10 mouse cellular contexts compared by ENCODE assay signal in genomic region chr16:24910834-24911233, GRCm38 (mm10).
A peak's percentile ranks its signal among the peaks of the same experiment; 100 is the strongest.
DNase-seq lines count a peak whose midpoint lies in the region; ATAC-seq and TF ChIP-seq lines count a peak whose summit lies in the region.
"Had no signal": no experiment of that assay in that cellular context is flagged by ENCODE, and none has a peak within 500 bp of the region (broad histone marks: within the 10 kb centered on the region; RNA-seq: fewer than 3 reads in every experiment).

No protein-coding gene starts in this region.

- no peak overlapping the region for H3K9ac ChIP-seq in embryonic facial prominence, embryonic 11.5 days (replicated peaks; ENCODE audit: low read length)
- H3K9ac ChIP-seq in liver, embryonic 14.5 days (replicated peaks) = no peak overlapping the region
- no peak overlapping the region for H3K9ac ChIP-seq in liver, embryonic 11.5 days (ENCODE audit: low read depth, low read length)
- H3K9ac ChIP-seq: midbrain, embryonic 13.5 days had no signal

- H3K4me2 ChIP-seq in embryonic facial prominence, embryonic 11.5 days (ENCODE audit: low read depth, low read length) = no peak overlapping the region
- H3K4me2 ChIP-seq in liver, embryonic 14.5 days (ENCODE audit: low read depth) = no peak overlapping the region
- H3K4me2 ChIP-seq in liver, embryonic 11.5 days = no peak overlapping the region
- H3K4me2 ChIP-seq: midbrain, embryonic 13.5 days had no signal

- H3K36me3 ChIP-seq in embryonic facial prominence, embryonic 11.5 days (replicated peaks; ENCODE audit: control insufficient read depth, insufficient read depth, low read depth, low read length) = no peaks in the 10 kb centered on the region
- no peaks in the 10 kb centered on the region for H3K36me3 ChIP-seq in embryonic facial prominence, embryonic 10.5 days (replicated peaks)
- no peaks in the 10 kb centered on the region for H3K36me3 ChIP-seq in liver, embryonic 14.5 days (replicated peaks; ENCODE audit: control insufficient read depth, insufficient read depth, low read depth)
- H3K36me3 ChIP-seq in liver, embryonic 11.5 days (ENCODE audit: control insufficient read depth, insufficient read depth, low read length) = no peaks in the 10 kb centered on the region
- H3K36me3 ChIP-seq: midbrain, embryonic 13.5 days had no signal

- DNase-seq in embryonic facial prominence, embryonic 11.5 days (ENCODE audit: low spot score) = peak; percentile 34
- DNase-seq in embryonic facial prominence, embryonic 10.5 days (ENCODE audit: low spot score) = no peak
- DNase-seq in liver, embryonic 14.5 days (ENCODE audit: low read depth in 3 of 3, low spot score in 3 of 3) = no peak
- DNase-seq in liver, embryonic 11.5 days (ENCODE audit: low spot score) = no peak
- no peak for DNase-seq in frontal cortex, postnatal 14 days (ENCODE audit: low spot score in 2 of 2)
- DNase-seq: kidney, postnatal 25 days had no signal

- H3K27ac ChIP-seq in embryonic facial prominence, embryonic 11.5 days (replicated peaks; ENCODE audit: low read depth, low read length) = no peak overlapping the region
- no peak overlapping the region for H3K27ac ChIP-seq in embryonic facial prominence, embryonic 10.5 days (replicated peaks)
- H3K27ac ChIP-seq in liver, embryonic 14.5 days = no peak overlapping the region
- H3K27ac ChIP-seq in liver, embryonic 11.5 days (ENCODE audit: low read depth, low read length) = no peak overlapping the region
- H3K27ac ChIP-seq: midbrain, embryonic 13.5 days had no signal

- WGBS in embryonic facial prominence, embryonic 11.5 days = 56% methylated on average over 3 of the region's 3 CpGs
- WGBS in embryonic facial prominence, embryonic 10.5 days = 68% methylated on average over 3 of the region's 3 CpGs
- 31% methylated on average over 3 of the region's 3 CpGs for WGBS in liver, embryonic 14.5 days (ENCODE audit: insufficient replicate concordance)
- WGBS in liver, embryonic 11.5 days = 52% methylated on average over 3 of the region's 3 CpGs

- H3K9me3 ChIP-seq in embryonic facial prominence, embryonic 11.5 days (replicated peaks; ENCODE audit: control insufficient read depth, low read length) = no peaks in the 10 kb centered on the region
- H3K9me3 ChIP-seq in embryonic facial prominence, embryonic 10.5 days = no peaks in the 10 kb centered on the region
- no peaks in the 10 kb centered on the region for H3K9me3 ChIP-seq in liver, embryonic 14.5 days (ENCODE audit: control insufficient read depth, low read length)
- H3K9me3 ChIP-seq in liver, embryonic 11.5 days (ENCODE audit: control insufficient read depth, low read length) = no peaks in the 10 kb centered on the region
- H3K9me3 ChIP-seq: midbrain, embryonic 13.5 days had no signal

- no peak overlapping the region for H3K4me3 ChIP-seq in embryonic facial prominence, embryonic 11.5 days (ENCODE audit: low read depth, low read length)
- no peak overlapping the region for H3K4me3 ChIP-seq in embryonic facial prominence, embryonic 10.5 days
- H3K4me3 ChIP-seq in liver, embryonic 14.5 days (ENCODE audit: insufficient read depth in 1 of 2, low read depth in 2 of 2, low read length in 2 of 2) = no peak overlapping the region
- H3K4me3 ChIP-seq in liver, embryonic 11.5 days (ENCODE audit: low read depth, low read length) = no peak overlapping the region
- H3K4me3 ChIP-seq: midbrain, embryonic 13.5 days had no signal

- no peaks in the 10 kb centered on the region for H3K4me1 ChIP-seq in embryonic facial prominence, embryonic 11.5 days (ENCODE audit: control insufficient read depth, insufficient read depth, low read length)
- H3K4me1 ChIP-seq in embryonic facial prominence, embryonic 10.5 days = peaks cover 7% of the 10 kb centered on the region
- H3K4me1 ChIP-seq in liver, embryonic 14.5 days (replicated peaks; ENCODE audit: control insufficient read depth in 2 of 2, insufficient read depth in 2 of 2, low read length in 1 of 2) = 0 out of 4 replicates have a peak, but pooled peaks cover 0 to 4% of the 10 kb centered on the region in 2 experiments
- no peaks in the 10 kb centered on the region for H3K4me1 ChIP-seq in liver, embryonic 11.5 days (replicated peaks; ENCODE audit: control insufficient read depth, insufficient read depth, low read length)
- H3K4me1 ChIP-seq: midbrain, embryonic 13.5 days had no signal

- no peak for TF ChIP-seq EP300 in liver, embryonic 14.5 days (IDR thresholded peaks at IDR 0.05; ENCODE audit: low read depth)

- no peak for ATAC-seq in embryonic facial prominence, embryonic 11.5 days (replicated peaks; ENCODE audit: insufficient number of reproducible peaks, low FRiP score, low TSS enrichment, low read depth)
- ATAC-seq in liver, embryonic 14.5 days (ENCODE audit: insufficient read depth) = no peak
- no peak for ATAC-seq in liver, embryonic 11.5 days (replicated peaks; ENCODE audit: low FRiP score)
- ATAC-seq in CD4-positive, CD25-positive, alpha-beta regulatory T cell, adult 4 months = peak; percentile 69
- peak; percentile 49 for ATAC-seq in megakaryocyte, adult 5-6 weeks (ENCODE audit: poor library complexity, severe bottlenecking)
- ATAC-seq in monocyte, adult 5-6 weeks (replicated peaks; ENCODE audit: insufficient number of reproducible peaks, low FRiP score, low TSS enrichment, poor library complexity, severe bottlenecking) = no peak
- ATAC-seq: midbrain, embryonic 13.5 days had no signal

- peak; percentile 14; the same call in 1 of the 2 replicates for TF ChIP-seq CTCF in liver, embryonic 14.5 days (IDR thresholded peaks at IDR 0.05; ENCODE audit: low read depth)

- no peaks in the 10 kb centered on the region for H3K27me3 ChIP-seq in embryonic facial prominence, embryonic 11.5 days (ENCODE audit: control insufficient read depth, insufficient read depth, low read length)
- H3K27me3 ChIP-seq in embryonic facial prominence, embryonic 10.5 days (replicated peaks; ENCODE audit: low read depth, poor library complexity, severe bottlenecking) = no peaks in the 10 kb centered on the region
- no peaks in the 10 kb centered on the region for H3K27me3 ChIP-seq in liver, embryonic 14.5 days (ENCODE audit: control insufficient read depth, insufficient read depth, low read length)
- no peaks in the 10 kb centered on the region for H3K27me3 ChIP-seq in liver, embryonic 11.5 days (replicated peaks; ENCODE audit: control insufficient read depth, insufficient read depth, low read length)
- H3K27me3 ChIP-seq: midbrain, embryonic 13.5 days had no signal

Comparison
In these comparisons a context has a peak if more than half of its experiments do, and no peak if none do; other contexts are left out.
1. ATAC-seq: peak in CD4-positive, CD25-positive, alpha-beta regulatory T cell, adult 4 months (single experiment) and megakaryocyte, adult 5-6 weeks (single experiment); none in embryonic facial prominence, embryonic 11.5 days (single experiment), liver, embryonic 14.5 days (single experiment), liver, embryonic 11.5 days (single experiment) and monocyte, adult 5-6 weeks (single experiment).